ENCODE assay signal across 23 mouse cellular contexts in genomic region chr2:91206254-91206775, GRCm38 (mm10). TPM values are rescaled to one million over a fixed set of nuclear protein-coding genes. Genes with fewer than 3 reads are reported as not detected.
DNase-seq lines count a peak whose midpoint lies in the region; ATAC-seq and TF ChIP-seq lines count a peak whose summit lies in the region.
"Had no signal": no experiment of that assay in that cellular context is flagged by ENCODE, and none has a peak within 500 bp of the region (broad histone marks: within the 10 kb centered on the region; RNA-seq: fewer than 3 reads in every experiment).

No protein-coding gene starts in this region.

- intact Hi-C loops in gastrocnemius, adult 2 months (cut with DNase I) = no loop called here

- no peak overlapping the region for H3K4me3 ChIP-seq in gastrocnemius, adult 2 months
- no peak overlapping the region for H3K4me3 ChIP-seq in thymus, adult 2 months (ENCODE audit: control insufficient read depth, insufficient read depth, low read length)
- H3K4me3 ChIP-seq in hindbrain, embryonic 14.5 days (replicated peaks; ENCODE audit: low read length) = no peak overlapping the region
- H3K4me3 ChIP-seq in forebrain, embryonic 16.5 days (replicated peaks; ENCODE audit: low read length) = no peak overlapping the region
- H3K4me3 ChIP-seq: forebrain, embryonic 15.5 days; limb, embryonic 12.5 days; megakaryocyte, embryonic 14.5 days; myocyte; neural tube, embryonic 13.5 days had no signal

- no peak overlapping the region for H3K4me2 ChIP-seq in hindbrain, embryonic 14.5 days (replicated peaks)
- no peak overlapping the region for H3K4me2 ChIP-seq in forebrain, embryonic 16.5 days (ENCODE audit: low read length)
- H3K4me2 ChIP-seq: forebrain, embryonic 15.5 days; heart, embryonic 11.5 days; limb, embryonic 12.5 days; neural tube, embryonic 13.5 days had no signal

- WGBS in thymus, adult 2 months = 78% methylated on average over 9 of the region's 9 CpGs
- WGBS in hindbrain, embryonic 14.5 days = 92% methylated on average over 9 of the region's 9 CpGs
- WGBS in forebrain, embryonic 16.5 days = 94% methylated on average over 9 of the region's 9 CpGs

- H3K36me3 ChIP-seq in thymus, adult 2 months (ENCODE audit: control insufficient read depth, insufficient read depth, low read length) = peaks cover 40% of the 10 kb centered on the region
- H3K36me3 ChIP-seq in hindbrain, embryonic 14.5 days (replicated peaks; ENCODE audit: control insufficient read depth, insufficient read depth) = peaks cover 62% of the 10 kb centered on the region
- peaks cover 32% of the 10 kb centered on the region for H3K36me3 ChIP-seq in forebrain, embryonic 16.5 days (ENCODE audit: control insufficient read depth, insufficient read depth)

- no peak for TF ChIP-seq CTCF in gastrocnemius, adult 2 months (IDR thresholded peaks at IDR 0.05)
- TF ChIP-seq CTCF in thymus, adult 2 months (IDR thresholded peaks at IDR 0.05; ENCODE audit: borderline replicate concordance, control insufficient read depth, extremely low read depth, insufficient read depth, low read length, poor library complexity) = no peak

- H3K27me3 ChIP-seq in thymus, adult 2 months (ENCODE audit: control insufficient read depth, insufficient read depth, low read length) = no peaks in the 10 kb centered on the region
- no peaks in the 10 kb centered on the region for H3K27me3 ChIP-seq in hindbrain, embryonic 14.5 days (ENCODE audit: control insufficient read depth, insufficient read depth, low read length)
- no peaks in the 10 kb centered on the region for H3K27me3 ChIP-seq in forebrain, embryonic 16.5 days (replicated peaks; ENCODE audit: control insufficient read depth, insufficient read depth, low read length)
- H3K27me3 ChIP-seq: forebrain, embryonic 15.5 days; limb, embryonic 12.5 days; megakaryocyte, embryonic 14.5 days; neural tube, embryonic 13.5 days had no signal

- H3K9ac ChIP-seq in hindbrain, embryonic 14.5 days = no peak overlapping the region
- H3K9ac ChIP-seq in forebrain, embryonic 16.5 days (replicated peaks; ENCODE audit: low read depth, low read length) = no peak overlapping the region
- H3K9ac ChIP-seq: forebrain, embryonic 15.5 days; limb, embryonic 12.5 days; neural tube, embryonic 13.5 days had no signal

- TF ChIP-seq POLR2A in thymus, adult 2 months (IDR thresholded peaks at IDR 0.05; ENCODE audit: control insufficient read depth, extremely low read depth, insufficient read depth, low read length, poor library complexity) = no peak

- peak overlapping the region; percentile 35; the same call in 1 of the 2 replicates for H3K27ac ChIP-seq in gastrocnemius, adult 2 months
- peak overlapping the region; percentile 36; the same call in 1 of the 2 replicates for H3K27ac ChIP-seq in thymus, adult 2 months (ENCODE audit: control insufficient read depth, insufficient read depth, low read length)
- no peak overlapping the region for H3K27ac ChIP-seq in hindbrain, embryonic 14.5 days
- H3K27ac ChIP-seq in forebrain, embryonic 16.5 days (ENCODE audit: low read length) = no peak overlapping the region
- H3K27ac ChIP-seq: forebrain, embryonic 15.5 days; limb, embryonic 12.5 days; neural tube, embryonic 13.5 days had no signal

- H3K9me3 ChIP-seq in hindbrain, embryonic 14.5 days (ENCODE audit: control insufficient read depth, low read length) = no peaks in the 10 kb centered on the region
- H3K9me3 ChIP-seq in forebrain, embryonic 16.5 days (ENCODE audit: control insufficient read depth, low read length) = no peaks in the 10 kb centered on the region
- H3K9me3 ChIP-seq: forebrain, embryonic 15.5 days; limb, embryonic 12.5 days; megakaryocyte, embryonic 14.5 days; neural tube, embryonic 13.5 days had no signal

- no peak for ATAC-seq in hindbrain, embryonic 14.5 days (ENCODE audit: low FRiP score)
- ATAC-seq in forebrain, embryonic 16.5 days = no peak
- ATAC-seq: activated CD4-positive, CD25-positive, alpha-beta regulatory T cell, adult 4 months; forebrain, embryonic 15.5 days; intestine, postnatal 0 days had no signal

- peaks cover 5% of the 10 kb centered on the region for H3K4me1 ChIP-seq in thymus, adult 2 months (replicated peaks; ENCODE audit: control insufficient read depth, insufficient read depth, low read length)
- H3K4me1 ChIP-seq in hindbrain, embryonic 14.5 days (replicated peaks; ENCODE audit: control insufficient read depth, insufficient read depth, low read length) = peaks cover 23% of the 10 kb centered on the region
- H3K4me1 ChIP-seq in forebrain, embryonic 16.5 days (replicated peaks; ENCODE audit: control insufficient read depth, insufficient read depth, low read length) = peaks cover 21% of the 10 kb centered on the region

- no peak for DNase-seq in gastrocnemius, adult 2 months
- DNase-seq in gastrocnemius, adult 8-10 months (ENCODE audit: low spot score in 2 of 2) = no peak
- DNase-seq in layer of hippocampus, adult 9-11 months = peak; percentile 51
- no peak for DNase-seq in layer of hippocampus, adult 8-10 months (ENCODE audit: low spot score in 2 of 2)
- DNase-seq in thymus, adult 2 months = no peak
- no peak for DNase-seq in thymus, adult 18-20 months
- DNase-seq in hindbrain, embryonic 14.5 days (ENCODE audit: low spot score) = no peak
- DNase-seq: adrenal gland, adult 8-10 months; cerebellum, adult 9-10 months; kidney, postnatal 25 days; lung, adult 2 months; lung, postnatal 14 days; midbrain, embryonic 14.5 days; thymus, postnatal 14 days had no signal

RNA-seq across cellular contexts. Expression of gene Acp2, which starts 3.6 kb away (rescaled TPM):
- 10 to 100 TPM; 12.5 to 13.6 TPM for total RNA-seq in gastrocnemius, adult 2 months (2021)
- 10 to 100 TPM; 10.2 to 11.1 (median 10.5) TPM for total RNA-seq in gastrocnemius, adult 8-10 months (2022)
- total RNA-seq in layer of hippocampus, adult 8-10 months (2022) = 10 to 100 TPM; 54.9 to 64.9 (median 59.8) TPM
- 31.1 TPM in 2 replicates for polyA plus RNA-seq in thymus, adult 2 months (2012; rRNA removed)
- polyA plus RNA-seq in hindbrain, embryonic 14.5 days (2014; fragmentation: Nextera tagmentation; extraction: Ambion mirVana) = 40.9 and 49.8 TPM in 2 replicates
- polyA plus RNA-seq in forebrain, embryonic 16.5 days (2015; fragmentation: Nextera tagmentation; extraction: Ambion mirVana) = 37.6 and 39.0 TPM in 2 replicates

RNA-seq across cellular contexts. Expression of gene Nr1h3, which starts 3.7 kb away (rescaled TPM):
- 10 to 100 TPM; 26.8 to 26.9 TPM for total RNA-seq in gastrocnemius, adult 2 months (2021)
- 10 to 100 TPM; 20.7 to 31.4 (median 24.5) TPM for total RNA-seq in gastrocnemius, adult 8-10 months (2022)
- 1 to 10 TPM; 3.7 to 5.8 (median 4.3) TPM for total RNA-seq in layer of hippocampus, adult 8-10 months (2022)
- 35.2 and 38.8 TPM in 2 replicates for polyA plus RNA-seq in thymus, adult 2 months (2012; rRNA removed)
- polyA plus RNA-seq in hindbrain, embryonic 14.5 days (2014; fragmentation: Nextera tagmentation; extraction: Ambion mirVana) = 1.5 and 2.8 TPM in 2 replicates
- 2.4 and 2.6 TPM in 2 replicates for polyA plus RNA-seq in forebrain, embryonic 16.5 days (2015; fragmentation: Nextera tagmentation; extraction: Ambion mirVana)

RNA-seq across cellular contexts. Expression of gene Madd, which starts 22.7 kb away (rescaled TPM):
- 1 to 10 TPM; 2.9 to 4.0 TPM for total RNA-seq in gastrocnemius, adult 2 months (2021)
- total RNA-seq in gastrocnemius, adult 8-10 months (2022) = 1 to 10 TPM; 1.5 to 3.4 (median 2.2) TPM
- 100 to 1,000 TPM; 202 to 259 (median 228) TPM for total RNA-seq in layer of hippocampus, adult 8-10 months (2022)
- 63.9 and 69.3 TPM in 2 replicates for polyA plus RNA-seq in thymus, adult 2 months (2012; rRNA removed)
- polyA plus RNA-seq in hindbrain, embryonic 14.5 days (2014; fragmentation: Nextera tagmentation; extraction: Ambion mirVana) = 51.6 and 58.4 TPM in 2 replicates
- polyA plus RNA-seq in forebrain, embryonic 16.5 days (2015; fragmentation: Nextera tagmentation; extraction: Ambion mirVana) = 49.3 and 59.4 TPM in 2 replicates

RNA-seq across cellular contexts. Expression of gene Ddb2, which starts 30.5 kb away (rescaled TPM):
- 1 to 10 TPM; 2.6 to 2.8 TPM for total RNA-seq in gastrocnemius, adult 2 months (2021)
- total RNA-seq in gastrocnemius, adult 8-10 months (2022) = 1 to 10 TPM; 1.2 to 3.5 (median 2.0) TPM
- 10 to 100 TPM; 11.2 to 12.4 (median 11.9) TPM for total RNA-seq in layer of hippocampus, adult 8-10 months (2022)
- polyA plus RNA-seq in thymus, adult 2 months (2012; rRNA removed) = 51.2 and 65.7 TPM in 2 replicates
- polyA plus RNA-seq in hindbrain, embryonic 14.5 days (2014; fragmentation: Nextera tagmentation; extraction: Ambion mirVana) = 9.4 and 11.4 TPM in 2 replicates
- polyA plus RNA-seq in forebrain, embryonic 16.5 days (2015; fragmentation: Nextera tagmentation; extraction: Ambion mirVana) = 16.6 and 17.0 TPM in 2 replicates

RNA-seq across cellular contexts. Expression of gene Pacsin3, which starts 49.4 kb away (rescaled TPM):
- 100 to 1,000 TPM; 375 to 428 TPM for total RNA-seq in gastrocnemius, adult 2 months (2021)
- total RNA-seq in gastrocnemius, adult 8-10 months (2022) = 100 to 1,000 TPM; 324 to 413 (median 369) TPM
- 10 to 100 TPM; 27.1 to 34.4 (median 31.0) TPM for total RNA-seq in layer of hippocampus, adult 8-10 months (2022)
- 5.6 and 14.9 TPM in 2 replicates for polyA plus RNA-seq in thymus, adult 2 months (2012; rRNA removed)
- polyA plus RNA-seq in hindbrain, embryonic 14.5 days (2014; fragmentation: Nextera tagmentation; extraction: Ambion mirVana) = 12.9 and 13.5 TPM in 2 replicates
- 19.2 and 20.4 TPM in 2 replicates for polyA plus RNA-seq in forebrain, embryonic 16.5 days (2015; fragmentation: Nextera tagmentation; extraction: Ambion mirVana)

Comparison
In these comparisons a context has a peak if more than half of its experiments do, and no peak if none do; other contexts are left out.
1. H3K27ac ChIP-seq: peak in gastrocnemius, adult 2 months (single experiment) and thymus, adult 2 months (single experiment); none in hindbrain, embryonic 14.5 days (single experiment) and forebrain, embryonic 16.5 days (single experiment).
2. RNA of gene Madd, which starts 22.7 kb away (total RNA-seq): 202 to 259 TPM in layer of hippocampus, adult 8-10 months; 2.9 to 4.0 TPM in gastrocnemius, adult 2 months and 1.5 to 3.4 TPM in gastrocnemius, adult 8-10 months; every median in the first group is over 10 times any median in the second.